Mouse (Mus musculus) hindbrain, postnatal 0 days (tissue): ENCODE measurements around the gene Gm3594. TPM values are rescaled to one million over a fixed set of nuclear protein-coding genes. Genes with fewer than 3 reads are reported as not detected.
"Not testable (repeated sequence)": the region's sequence is repeated elsewhere in the genome, so short reads cannot be mapped to it uniquely, and the experiment has no call there.

ENCODE experiments used
- ATAC-seq: fragments of 200-750 bp; cut with Nextera tagmentation; 2 replicates; pipeline ENCODE4 v1.8.0; 2017; ENCODE audit warnings: mild to moderate bottlenecking, moderate TSS enrichment, moderate library complexity
- DNase-seq: peaks from one replicate; pipeline ENCODE4 v3.0.0-alpha.2; 2015; ENCODE audit warnings: low spot score
- H3K27ac ChIP-seq: fragments of 300-500 bp; sonication (generic); 2 replicates; pipeline ENCODE4 v1.5.1; 2014; ENCODE audit warnings: mild to moderate bottlenecking
- H3K27me3 ChIP-seq: fragments of 300-500 bp; sonication (generic); 2 replicates; pipeline ENCODE4 v1.6.1; 2014; ENCODE audit warnings: low read length, mixed read lengths; ENCODE audit not compliant: insufficient read depth
- H3K36me3 ChIP-seq: fragments of 300-500 bp; sonication (generic); 2 replicates; pipeline ENCODE4 v1.6.1; 2014; ENCODE audit warnings: low read length, mixed read lengths; ENCODE audit not compliant: insufficient read depth
- H3K4me1 ChIP-seq: fragments of 300-500 bp; sonication (generic); 2 replicates; pipeline ENCODE4 v1.6.1; 2014; ENCODE audit warnings: antibody characterized with exemption, low read length, mixed read lengths; ENCODE audit not compliant: insufficient read depth
- H3K4me2 ChIP-seq: fragments of 300-500 bp; sonication (generic); 2 replicates; pipeline ENCODE4 v1.6.1; 2014; ENCODE audit warnings: low read depth, mild to moderate bottlenecking, low read length, moderate library complexity, mixed read lengths
- H3K4me3 ChIP-seq: fragments of 300-500 bp; sonication (generic); 2 replicates; pipeline ENCODE4 v1.5.1; 2014; ENCODE audit warnings: low read length
- H3K9ac ChIP-seq: fragments of 300-500 bp; sonication (generic); replicated peaks from 2 replicates; pipeline ENCODE4 v1.6.1; 2014; ENCODE audit warnings: mild to moderate bottlenecking, low read length, moderate library complexity, mixed read lengths
- H3K9me3 ChIP-seq: fragments of 300-500 bp; sonication (generic); 2 replicates; pipeline ENCODE4 v1.6.1; 2016; ENCODE audit warnings: low read length, mixed read lengths
- WGBS: fragments of 180-500 bp; shearing (Covaris S2); extraction: QIAGEN DNeasy Blood & Tissue Kit; methylation state at CpG from one replicate; pipeline ENCODE4 v1.1.7; 2014; 5-methylcytosine and 5-hydroxymethylcytosine counted together
- polyA plus RNA-seq: library from polyadenylated mRNA; unstranded; fragments of >200 nt; fragmentation: Nextera tagmentation; extraction: Ambion mirVana; gene quantifications from 2 replicates; pipeline ENCODE4 v1.2.1, GENCODE M21; 2015
- total RNA-seq: library from RNA; depleted of rRNA; stranded (reverse); fragments of >200 nt; gene quantifications from 2 replicates; pipeline ENCODE4 v1.2.3, GENCODE M21; 2014; rRNA removed

The Gm3594 gene
- total RNA-seq (not detected in 2 replicates), polyA plus RNA-seq (not detected in 2 replicates)

GRCm38 (mm10) chr14:6444511-6444910 lies at the start of gene Gm3594:
Gm3594 (minus strand) TSS chr14:6444611.
- not testable (repeated sequence) for H3K4me1 ChIP-seq, H3K4me3 ChIP-seq, H3K36me3 ChIP-seq, DNase-seq, H3K9me3 ChIP-seq, ATAC-seq, H3K27ac ChIP-seq, H3K27me3 ChIP-seq, H3K4me2 ChIP-seq, H3K9ac ChIP-seq
- WGBS = no CpG with 5 or more reads among the region's 4 CpGs

GRCm38 (mm10) chr14:6486331-6486730 lies 41.9 kb upstream of the Gm3594 start:
- not testable (repeated sequence) for H3K4me3 ChIP-seq, H3K9me3 ChIP-seq, DNase-seq, H3K4me2 ChIP-seq, H3K27me3 ChIP-seq, ATAC-seq, H3K27ac ChIP-seq, H3K9ac ChIP-seq, H3K4me1 ChIP-seq, H3K36me3 ChIP-seq
- 43% methylated on average over 1 of the region's 1 CpGs for WGBS

GRCm38 (mm10) chr14:6485541-6485940 lies 41.1 kb upstream of the Gm3594 start:
- DNase-seq, H3K27me3 ChIP-seq, H3K4me3 ChIP-seq, H3K4me2 ChIP-seq, ATAC-seq, H3K9ac ChIP-seq, H3K27ac ChIP-seq, H3K36me3 ChIP-seq, H3K9me3 ChIP-seq, H3K4me1 ChIP-seq: not testable (repeated sequence)
- WGBS = no CpG with 5 or more reads among the region's 1 CpGs

- H3K4me3 ChIP-seq, H3K4me2 ChIP-seq, H3K4me1 ChIP-seq, H3K9me3 ChIP-seq, H3K27me3 ChIP-seq, H3K27ac ChIP-seq, DNase-seq, H3K9ac ChIP-seq, H3K36me3 ChIP-seq, ATAC-seq: not testable (repeated sequence)
- WGBS = 81% methylated on average over 7 of the region's 8 CpGs
Observed at GRCm38 (mm10) chr14:6482126-6482525, 37.7 kb upstream of the Gm3594 start.

GRCm38 (mm10) chr14:6471856-6472255 lies 27.4 kb upstream of the Gm3594 start:
- H3K27ac ChIP-seq, ATAC-seq: not testable (repeated sequence)
- 89% methylated on average over 1 of the region's 1 CpGs for WGBS

GRCm38 (mm10) chr14:6440774-6441173 lies 3.6 kb downstream of the Gm3594 start:
- not testable (repeated sequence) for H3K9ac ChIP-seq, H3K36me3 ChIP-seq, H3K27me3 ChIP-seq, H3K9me3 ChIP-seq, ATAC-seq, H3K27ac ChIP-seq, H3K4me1 ChIP-seq, H3K4me2 ChIP-seq, DNase-seq, H3K4me3 ChIP-seq
- WGBS = 76% methylated on average over 2 of the region's 4 CpGs

More at GRCm38 (mm10) chr14:6471856-6472255, 27.4 kb upstream of the Gm3594 start:
- H3K4me1 ChIP-seq, H3K9ac ChIP-seq, H3K36me3 ChIP-seq, H3K4me2 ChIP-seq, DNase-seq, H3K4me3 ChIP-seq, H3K27me3 ChIP-seq, H3K9me3 ChIP-seq: not testable (repeated sequence)

- H3K4me2 ChIP-seq, H3K9ac ChIP-seq, H3K27me3 ChIP-seq, H3K36me3 ChIP-seq, H3K9me3 ChIP-seq, H3K27ac ChIP-seq, ATAC-seq, H3K4me3 ChIP-seq, H3K4me1 ChIP-seq, DNase-seq: not testable (repeated sequence)
- WGBS = 67% methylated on average over 1 of the region's 5 CpGs
Observed at GRCm38 (mm10) chr14:6440206-6440605, 4.2 kb downstream of the Gm3594 start.

- not testable (repeated sequence) for DNase-seq, H3K4me2 ChIP-seq
- 12% methylated on average over 9 of the region's 42 CpGs for WGBS
Observed at GRCm38 (mm10) chr14:6426766-6427165, 17.6 kb downstream of the Gm3594 start.

GRCm38 (mm10) chr14:6426353-6426752 lies 18.1 kb downstream of the Gm3594 start:
- H3K36me3 ChIP-seq, ATAC-seq, H3K9me3 ChIP-seq, H3K4me1 ChIP-seq, H3K27ac ChIP-seq, H3K9ac ChIP-seq, H3K27me3 ChIP-seq: not testable (repeated sequence)
- Histone ChIP-seq H3K4me2 (peak overlapping the region; percentile 27; the same call in 1 of the 2 replicates), H3K4me3 (peak overlapping the region; percentile 23)
- WGBS = 14% methylated on average over 22 of the region's 22 CpGs
- peak; percentile 0 for DNase-seq

More at GRCm38 (mm10) chr14:6426766-6427165, 17.6 kb downstream of the Gm3594 start:
- not testable (repeated sequence) for H3K9ac ChIP-seq, H3K27me3 ChIP-seq, H3K9me3 ChIP-seq, H3K4me1 ChIP-seq, H3K36me3 ChIP-seq, ATAC-seq, H3K4me3 ChIP-seq, H3K27ac ChIP-seq

- not testable (repeated sequence) for H3K36me3 ChIP-seq, H3K27ac ChIP-seq, H3K4me1 ChIP-seq, H3K4me3 ChIP-seq, DNase-seq, H3K9ac ChIP-seq, H3K9me3 ChIP-seq, ATAC-seq, H3K4me2 ChIP-seq, H3K27me3 ChIP-seq
- no CpG with 5 or more reads among the region's 2 CpGs for WGBS
Observed at GRCm38 (mm10) chr14:6412382-6412781, 32.0 kb downstream of the Gm3594 start, which contains the start of gene Gm3591. Gm3591 (minus strand) TSS chr14:6412482.
